Mouse (Mus musculus) neural tube, embryonic 11.5 days (tissue): ENCODE data around the gene Iqck. TPM values are rescaled to one million over a fixed set of nuclear protein-coding genes. Genes with fewer than 3 reads are reported as not detected.

Experiments used
- ATAC-seq: fragments of 200-750 bp; cut with Nextera tagmentation; 2 replicates; pipeline ENCODE4 v1.8.0; 2017; ENCODE audit warnings: moderate number of reproducible peaks, mild to moderate bottlenecking, moderate TSS enrichment, moderate library complexity; ENCODE audit not compliant: insufficient read depth, low FRiP score, low TSS enrichment
- DNase-seq: peaks from one replicate; pipeline ENCODE4 v3.0.0-alpha.2; 2015; ENCODE audit warnings: low spot score
- H3K27ac ChIP-seq: fragments of 300-500 bp; sonication (generic); 2 replicates; pipeline ENCODE4 v1.5.1; 2014; ENCODE audit warnings: low read depth, mild to moderate bottlenecking, low read length
- H3K27me3 ChIP-seq: fragments of 300-500 bp; sonication (generic); 2 replicates; pipeline ENCODE4 v1.6.1; 2014; ENCODE audit warnings: mild to moderate bottlenecking, low read length, mixed read lengths; ENCODE audit not compliant: control insufficient read depth, insufficient read depth
- H3K36me3 ChIP-seq: fragments of 300-500 bp; sonication (generic); 2 replicates; pipeline ENCODE4 v1.6.1; 2014; ENCODE audit warnings: mild to moderate bottlenecking, low read length, moderate library complexity, mixed read lengths; ENCODE audit not compliant: control insufficient read depth, insufficient read depth
- H3K4me1 ChIP-seq: fragments of 300-500 bp; sonication (generic); 2 replicates; pipeline ENCODE4 v1.6.1; 2014; ENCODE audit warnings: low read length, mixed read lengths; ENCODE audit not compliant: control insufficient read depth, insufficient read depth
- H3K4me2 ChIP-seq: fragments of 300-500 bp; sonication (generic); 2 replicates; pipeline ENCODE4 v1.6.1; 2014; ENCODE audit warnings: low read depth, mild to moderate bottlenecking, moderate library complexity
- H3K4me3 ChIP-seq: fragments of 300-500 bp; sonication (generic); 2 replicates; pipeline ENCODE4 v1.5.1; 2014; ENCODE audit warnings: low read depth, low read length
- H3K9ac ChIP-seq: fragments of 300-500 bp; sonication (generic); 2 replicates; pipeline ENCODE4 v1.6.1; 2014; ENCODE audit warnings: mild to moderate bottlenecking, low read length
- H3K9me3 ChIP-seq: fragments of 300-500 bp; sonication (generic); 2 replicates; pipeline ENCODE4 v1.6.1; 2016; ENCODE audit warnings: low read length; ENCODE audit not compliant: control insufficient read depth
- WGBS: fragments of 180-500 bp; shearing (Covaris S2); extraction: QIAGEN DNeasy Blood & Tissue Kit; methylation state at CpG from one replicate; pipeline ENCODE4 v1.1.7; 2014; 5-methylcytosine and 5-hydroxymethylcytosine counted together
- polyA plus RNA-seq: library from polyadenylated mRNA; unstranded; fragments of >200 nt; fragmentation: Nextera tagmentation; extraction: Ambion mirVana; gene quantifications from 2 replicates; pipeline ENCODE4 v1.2.1, GENCODE M21; 2014

Gene Iqck
- polyA plus RNA-seq, 1 experiment from 2014 or later: 2.9 TPM

GRCm38 (mm10) chr7:118981346-118981745 lies 125.8 kb downstream of the Iqck start:
- ATAC-seq: no peak
- Histone ChIP-seq H3K27me3 (no peaks in the 10 kb centered on the region), H3K9me3 (no peaks in the 10 kb centered on the region), H3K4me2 (no peak overlapping the region), H3K4me1 (peaks cover 8% of the 10 kb centered on the region), H3K4me3 (no peak overlapping the region), H3K36me3 (peaks cover 7% of the 10 kb centered on the region), H3K9ac (no peak overlapping the region), H3K27ac (no peak overlapping the region)
- WGBS: 81% methylated on average over 4 of the region's 4 CpGs
- no peak for DNase-seq

- no peak overlapping the region for H3K4me3 ChIP-seq
- peaks cover 3% of the 10 kb centered on the region for H3K4me1 ChIP-seq
Measured at GRCm38 (mm10) chr7:118981831-118982230, 126.3 kb downstream of the Iqck start.

GRCm38 (mm10) chr7:118982586-118982985 lies 127.0 kb downstream of the Iqck start:
- 87% methylated on average over 4 of the region's 4 CpGs for WGBS
- peaks cover 7% of the 10 kb centered on the region for H3K36me3 ChIP-seq
- H3K9me3 ChIP-seq: no peaks in the 10 kb centered on the region
- no peaks in the 10 kb centered on the region for H3K4me1 ChIP-seq
- H3K4me3 ChIP-seq: no peak overlapping the region
- ATAC-seq (no peak), DNase-seq (no peak)
- no peak overlapping the region for H3K4me2 ChIP-seq
- no peaks in the 10 kb centered on the region for H3K27me3 ChIP-seq
- H3K27ac ChIP-seq: no peak overlapping the region
- H3K9ac ChIP-seq: no peak overlapping the region

More at GRCm38 (mm10) chr7:118981831-118982230, 126.3 kb downstream of the Iqck start:
- Histone ChIP-seq H3K27ac (no peak overlapping the region), H3K9me3 (no peaks in the 10 kb centered on the region), H3K9ac (no peak overlapping the region), H3K27me3 (no peaks in the 10 kb centered on the region), H3K36me3 (peaks cover 7% of the 10 kb centered on the region), H3K4me2 (no peak overlapping the region)
- WGBS: 88% methylated on average over 5 of the region's 5 CpGs
- DNase-seq (no peak), ATAC-seq (no peak)

GRCm38 (mm10) chr7:118983961-118984360 lies 128.4 kb downstream of the Iqck start:
- no peaks in the 10 kb centered on the region for H3K27me3 ChIP-seq
- no peaks in the 10 kb centered on the region for H3K4me1 ChIP-seq
- peaks cover 5% of the 10 kb centered on the region for H3K36me3 ChIP-seq
- no peak overlapping the region for H3K4me2 ChIP-seq
- DNase-seq: no peak
- no peaks in the 10 kb centered on the region for H3K9me3 ChIP-seq
- WGBS: 93% methylated on average over 19 of the region's 19 CpGs
- no peak overlapping the region for H3K4me3 ChIP-seq
- H3K27ac ChIP-seq: no peak overlapping the region
- no peak overlapping the region for H3K9ac ChIP-seq
- no peak for ATAC-seq

- H3K9ac ChIP-seq: no peak overlapping the region
- no peak overlapping the region for H3K4me3 ChIP-seq
- H3K4me1 ChIP-seq: peaks cover 3% of the 10 kb centered on the region; the same call in 1 of the 2 replicates
- H3K9me3 ChIP-seq: no peaks in the 10 kb centered on the region
- no peak for DNase-seq
- ATAC-seq: no peak
- H3K4me2 ChIP-seq: no peak overlapping the region
- WGBS: 72% methylated on average over 4 of the region's 4 CpGs
- H3K27ac ChIP-seq: no peak overlapping the region
- H3K36me3 ChIP-seq: peaks cover 3% of the 10 kb centered on the region
- no peaks in the 10 kb centered on the region for H3K27me3 ChIP-seq
Measured at GRCm38 (mm10) chr7:118985786-118986185, 130.2 kb downstream of the Iqck start.

- H3K9me3 ChIP-seq: no peaks in the 10 kb centered on the region
- H3K27ac ChIP-seq: no peak overlapping the region
- ATAC-seq (no peak), DNase-seq (no peak)
- no peaks in the 10 kb centered on the region for H3K27me3 ChIP-seq
- WGBS: 70% methylated on average over 4 of the region's 4 CpGs
- no peak overlapping the region for H3K4me3 ChIP-seq
- no peak overlapping the region for H3K4me2 ChIP-seq
- peaks cover 3% of the 10 kb centered on the region for H3K36me3 ChIP-seq
- peaks cover 8% of the 10 kb centered on the region for H3K4me1 ChIP-seq
- H3K9ac ChIP-seq: no peak overlapping the region
Measured at GRCm38 (mm10) chr7:118986369-118986768, 130.8 kb downstream of the Iqck start.

- Histone ChIP-seq H3K27me3 (no peaks in the 10 kb centered on the region), H3K9ac (no peak overlapping the region), H3K36me3 (no peaks in the 10 kb centered on the region), H3K4me3 (no peak overlapping the region), H3K4me2 (no peak overlapping the region), H3K27ac (no peak overlapping the region), H3K9me3 (no peaks in the 10 kb centered on the region), H3K4me1 (peaks cover 29% of the 10 kb centered on the region)
- WGBS: 78% methylated on average over 5 of the region's 5 CpGs
- ATAC-seq (no peak), DNase-seq (no peak)
Measured at GRCm38 (mm10) chr7:118989275-118989856, 133.8 kb downstream of the Iqck start.

GRCm38 (mm10) chr7:118990282-118990681 lies 134.7 kb downstream of the Iqck start:
- Histone ChIP-seq H3K27ac (no peak overlapping the region), H3K4me3 (no peak overlapping the region), H3K9me3 (no peaks in the 10 kb centered on the region), H3K27me3 (no peaks in the 10 kb centered on the region), H3K9ac (no peak overlapping the region), H3K36me3 (no peaks in the 10 kb centered on the region), H3K4me1 (peaks cover 29% of the 10 kb centered on the region), H3K4me2 (no peak overlapping the region)
- ATAC-seq (no peak), DNase-seq (no peak)
- WGBS: 85% methylated on average over 6 of the region's 6 CpGs

- Histone ChIP-seq H3K27me3 (no peaks in the 10 kb centered on the region), H3K4me3 (no peak overlapping the region; the same call in 1 of the 2 replicates), H3K4me1 (peaks cover 33% of the 10 kb centered on the region), H3K27ac (0 out of 2 replicates have a peak overlapping the region, but pooled peaks have one; percentile 39), H3K4me2 (peak overlapping the region; percentile 25; the same call in 1 of the 2 replicates), H3K9me3 (no peaks in the 10 kb centered on the region), H3K36me3 (no peaks in the 10 kb centered on the region), H3K9ac (no peak overlapping the region; the same call in 1 of the 2 replicates)
- ATAC-seq: no peak
- no peak for DNase-seq
- 42% methylated on average over 4 of the region's 4 CpGs for WGBS
Measured at GRCm38 (mm10) chr7:118991341-118991884, 135.9 kb downstream of the Iqck start.
